Mouse (Mus musculus): ENCODE results near the gene Ccin.

The Ccin gene

GRCm38 (mm10) chr4:43983181-43983580, at the start of gene Ccin:
Ccin (plus strand) TSS chr4:43983483.
- no peak for DNase-seq

- DNase-seq = no peak
These were observed 47.1 kb upstream of the Ccin start for GRCm38 (mm10) chr4:43936186-43936585.

GRCm38 (mm10) chr4:43936749-43937674, 46.3 kb upstream of the Ccin start:
- DNase-seq = peak; percentile 25

- DNase-seq = no peak
These were observed 42.0 kb upstream of the Ccin start for GRCm38 (mm10) chr4:43941315-43941714.

- DNase-seq = no peak
These were observed 40.9 kb upstream of the Ccin start for GRCm38 (mm10) chr4:43942421-43942820.

- no peak for DNase-seq
These were observed 35.7 kb upstream of the Ccin start for GRCm38 (mm10) chr4:43947571-43947970.

GRCm38 (mm10) chr4:43957292-43957845, 25.9 kb upstream of the Ccin start, which contains the start of gene Glipr2:
Glipr2 (plus strand) TSS chr4:43957401.
- peak; percentile 95 for DNase-seq

GRCm38 (mm10) chr4:43957846-43958461, 25.3 kb upstream of the Ccin start:
- DNase-seq = peak; percentile 71

- no peak for DNase-seq
These were observed 23.6 kb upstream of the Ccin start for GRCm38 (mm10) chr4:43959523-43960179.

GRCm38 (mm10) chr4:43960207-43960606, 23.1 kb upstream of the Ccin start:
- no peak for DNase-seq

- peak; percentile 48 for DNase-seq
These were observed 18.9 kb upstream of the Ccin start for GRCm38 (mm10) chr4:43964326-43964833.

GRCm38 (mm10) chr4:43964951-43965684, 18.2 kb upstream of the Ccin start:
- no peak for DNase-seq

- no peak for DNase-seq
These were observed 17.3 kb upstream of the Ccin start for GRCm38 (mm10) chr4:43965856-43966535.

GRCm38 (mm10) chr4:43968650-43969049, 14.6 kb upstream of the Ccin start:
- no peak for DNase-seq

- DNase-seq = no peak
These were observed 13.9 kb upstream of the Ccin start for GRCm38 (mm10) chr4:43969373-43969772.

GRCm38 (mm10) chr4:43970393-43971330, 12.6 kb upstream of the Ccin start:
- peak; percentile 34 for DNase-seq

GRCm38 (mm10) chr4:43971541-43972136, 11.6 kb upstream of the Ccin start:
- DNase-seq = no peak

- peak; percentile 68 for DNase-seq
These were observed 11.1 kb upstream of the Ccin start for GRCm38 (mm10) chr4:43972137-43972591.

- no peak for DNase-seq
These were observed 9.7 kb upstream of the Ccin start for GRCm38 (mm10) chr4:43973526-43973981.

Measured in thymus, postnatal 4 days (tissue).